Mouse (Mus musculus) adrenal gland, adult 2 months (tissue): Measurements from ENCODE around the gene Gnb5. TPM values are rescaled to one million over a fixed set of nuclear protein-coding genes. Genes with fewer than 3 reads are reported as not detected.
"Not testable (repeated sequence)": the region's sequence is repeated elsewhere in the genome, so short reads cannot be mapped to it uniquely, and the experiment has no call there.

Source experiments
- DNase-seq: peaks from one replicate; pipeline ENCODE4 v3.0.0; 2021
- polyA plus RNA-seq: library from polyadenylated mRNA; depleted of rRNA; stranded (reverse); fragments of >200 nt; gene quantifications from 2 replicates; pipeline ENCODE4 v1.2.3, GENCODE M21; 2012; rRNA removed
- total RNA-seq, 2 experiments: library from RNA; stranded (reverse); gene quantifications; 2 replicates each; pipeline ENCODE4 v1.2.3; 2021

Gene Gnb5
- total and polyA plus RNA-seq, 3 experiments, result 31.1 to 62.6 (median 35.4) TPM

DNA sequence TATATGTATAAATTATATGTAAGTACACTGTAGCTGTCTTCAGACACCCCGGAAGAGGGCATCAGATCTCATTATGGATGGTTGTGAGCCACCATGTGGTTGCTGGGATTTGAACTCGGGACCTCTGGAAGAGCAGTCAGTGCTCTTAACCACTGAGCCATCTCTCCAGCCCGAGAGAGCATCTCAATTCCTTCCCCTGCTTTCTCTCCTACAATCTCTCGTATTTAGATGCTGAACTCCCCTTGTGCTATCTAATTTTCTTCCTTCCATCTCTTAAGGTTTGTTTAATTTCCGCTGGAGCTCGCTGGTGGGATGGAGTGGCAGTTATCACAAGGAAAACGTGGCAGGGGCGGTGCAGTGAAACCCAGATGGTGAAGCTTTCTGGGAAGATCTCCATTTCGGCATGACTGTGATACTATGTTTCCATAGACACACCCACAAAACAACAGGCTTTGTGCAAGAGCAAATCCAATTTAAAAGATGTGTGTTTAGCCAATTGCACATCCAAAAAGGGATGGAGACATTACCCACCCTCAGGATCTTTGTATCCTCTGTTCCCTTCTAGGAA lies 51.1 kb downstream of the Gnb5 start:
- DNase-seq, result no peak

- DNase-seq, result peak; percentile 74
Measured at GRCm38 (mm10) chr9:75361699-75362098, 55.6 kb downstream of the Gnb5 start.

- DNase-seq, result no peak
Measured at GRCm38 (mm10) chr9:75362201-75362600, 56.1 kb downstream of the Gnb5 start.

- peak; percentile 39 for DNase-seq
Measured at GRCm38 (mm10) chr9:75363001-75363400, 56.9 kb downstream of the Gnb5 start.

DNA sequence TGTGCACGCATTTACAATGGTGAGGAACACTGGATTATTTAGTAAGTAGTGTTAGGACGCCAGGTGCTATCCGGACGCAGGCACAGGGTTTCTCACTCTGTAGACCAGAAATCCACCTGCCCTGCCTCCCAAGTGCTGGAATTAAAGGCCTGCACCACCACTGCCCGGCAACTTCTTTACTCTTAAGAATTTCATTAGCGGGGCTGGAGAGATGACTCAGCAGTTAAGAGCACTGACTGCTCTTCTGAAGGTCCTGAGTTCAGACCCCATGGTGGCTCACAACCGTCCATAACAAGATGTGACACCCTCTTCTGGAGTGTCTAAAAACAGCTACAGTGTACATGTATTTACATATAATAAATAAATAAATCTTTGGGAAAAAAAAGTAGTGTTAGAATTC lies 57.6 kb downstream of the Gnb5 start:
- DNase-seq, result not testable (repeated sequence)

GRCm38 (mm10) chr9:75365195-75365594 lies 59.1 kb downstream of the Gnb5 start:
- no peak for DNase-seq

DNA sequence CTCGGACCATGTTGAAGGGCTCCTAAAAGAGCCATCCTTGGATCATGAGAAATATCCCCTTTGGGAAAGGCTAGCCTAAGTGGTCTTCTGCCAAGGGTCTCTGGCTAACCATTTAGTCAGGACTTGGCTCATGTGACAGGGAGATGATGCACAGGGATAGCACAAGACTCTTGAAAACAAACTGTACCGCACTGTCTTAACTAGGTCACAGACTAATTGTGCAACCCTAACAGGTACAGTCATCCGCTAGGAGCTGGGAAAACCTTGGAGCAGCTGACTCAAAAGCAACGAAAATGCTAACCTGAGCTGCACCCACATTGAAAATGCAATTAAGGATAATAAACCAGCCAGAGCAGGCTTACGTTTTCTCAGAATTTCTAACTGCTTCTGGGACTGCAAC lies 60.1 kb downstream of the Gnb5 start:
- DNase-seq, result peak; percentile 58

DNA sequence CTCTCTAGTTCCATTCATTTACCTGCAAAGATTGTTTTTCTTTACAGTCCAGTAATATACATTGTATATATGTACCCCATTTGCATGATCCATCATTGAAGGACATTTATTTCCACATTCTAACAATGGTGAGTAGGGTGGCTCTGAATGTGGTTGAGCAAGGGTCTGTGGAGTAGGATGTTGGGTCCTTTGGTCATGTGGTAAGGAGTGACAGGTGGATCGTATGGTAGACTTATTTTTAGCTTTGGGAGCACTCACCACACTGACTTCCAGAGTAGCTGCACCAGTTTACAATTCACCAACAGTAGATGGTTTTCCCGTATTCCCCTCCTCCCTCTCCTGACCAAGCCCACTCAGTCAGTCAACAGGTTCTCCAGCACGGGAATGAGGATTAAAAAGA lies 62.7 kb downstream of the Gnb5 start:
- DNase-seq, result no peak

DNA sequence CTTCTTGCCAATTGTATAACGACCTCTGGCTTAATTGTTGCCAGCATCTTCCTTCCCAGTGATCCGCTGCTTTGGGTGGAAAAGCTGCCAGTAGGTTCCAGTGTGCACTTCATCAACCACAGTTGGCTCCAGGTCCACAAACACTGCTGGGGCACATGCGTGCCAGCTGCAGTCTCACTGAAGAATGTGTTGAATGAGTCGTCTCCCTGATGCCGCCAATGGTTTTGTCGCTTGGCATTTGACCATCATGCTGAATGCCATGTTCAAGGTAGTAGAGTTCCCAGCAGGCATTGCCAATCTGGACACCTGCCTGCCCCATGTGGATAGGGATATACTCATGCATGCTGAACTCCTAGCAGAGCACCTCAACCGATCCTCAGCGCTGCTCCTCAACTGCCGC lies 69.5 kb downstream of the Gnb5 start:
- peak; percentile 18 for DNase-seq

DNA sequence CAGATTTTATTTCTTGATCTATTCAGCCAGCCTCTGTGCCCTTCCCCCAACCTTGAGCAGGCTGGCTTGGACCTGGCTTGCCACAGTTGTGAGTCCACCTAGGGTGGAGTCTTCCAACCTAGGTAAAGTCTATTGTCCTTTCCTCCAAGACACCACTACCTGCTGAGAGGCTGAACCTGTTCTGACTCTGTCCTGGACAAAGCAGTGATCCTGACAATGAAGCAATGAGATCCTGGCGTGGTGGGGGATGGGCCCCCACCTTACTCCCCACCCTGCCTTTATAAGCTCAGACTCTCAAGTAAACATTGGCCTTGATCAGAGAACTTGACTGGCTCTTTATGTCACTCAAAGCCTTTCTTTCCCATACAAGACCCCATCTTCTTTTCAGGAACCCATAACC lies 70.3 kb downstream of the Gnb5 start:
- DNase-seq, result no peak

GRCm38 (mm10) chr9:75378774-75379173 lies 72.7 kb downstream of the Gnb5 start:
- DNase-seq, result no peak

DNA sequence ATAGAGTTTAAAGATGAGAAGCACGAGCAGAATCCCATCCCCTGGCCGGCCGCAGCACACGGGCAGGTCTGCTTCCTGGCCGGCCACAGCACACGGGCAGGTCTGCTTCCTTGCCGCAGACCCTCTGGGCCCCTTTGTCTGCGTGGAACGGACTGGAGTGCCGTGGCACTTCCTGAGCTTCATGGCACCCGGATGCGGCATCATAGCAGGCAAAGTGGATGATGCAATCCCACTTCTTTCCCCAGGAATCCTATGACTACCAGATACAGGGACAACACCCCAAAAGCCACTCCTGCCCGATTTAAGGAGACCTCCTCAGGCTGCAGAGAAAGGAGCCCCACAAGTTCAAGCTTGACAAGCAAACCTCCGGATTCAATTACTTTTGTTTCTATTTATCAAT lies 76.7 kb downstream of the Gnb5 start:
- no peak for DNase-seq

GRCm38 (mm10) chr9:75383785-75384184 lies 77.7 kb downstream of the Gnb5 start:
- no peak for DNase-seq

DNA sequence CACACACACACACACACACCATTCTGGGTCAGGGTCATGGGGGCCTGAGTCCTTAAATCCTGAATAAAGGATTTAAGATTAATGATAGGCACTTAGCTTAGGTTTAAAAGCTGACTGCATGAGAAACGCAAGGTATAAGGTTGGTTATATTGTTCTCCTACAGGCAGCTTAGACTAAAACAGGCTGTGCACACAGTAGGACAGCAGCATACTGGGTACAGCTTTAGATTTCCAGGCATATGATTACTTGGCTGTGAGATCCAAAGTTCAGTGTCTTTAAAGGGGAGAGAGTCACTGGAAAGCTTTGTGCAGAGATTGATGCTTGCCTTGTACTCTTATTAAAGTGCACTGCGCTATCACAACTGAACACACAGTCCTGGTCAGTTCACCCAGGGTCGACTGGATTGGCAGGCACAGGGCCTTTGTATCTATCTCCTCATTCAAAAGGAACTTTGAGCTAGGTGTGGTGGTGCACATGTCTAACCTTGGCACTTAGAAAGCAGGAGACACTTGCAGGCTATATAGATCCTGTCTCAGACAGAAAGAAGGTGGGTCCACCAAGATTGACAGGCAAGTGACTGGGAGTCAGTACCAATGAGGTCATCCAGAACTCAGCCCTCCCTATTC lies 78.4 kb downstream of the Gnb5 start:
- DNase-seq, result no peak

DNA sequence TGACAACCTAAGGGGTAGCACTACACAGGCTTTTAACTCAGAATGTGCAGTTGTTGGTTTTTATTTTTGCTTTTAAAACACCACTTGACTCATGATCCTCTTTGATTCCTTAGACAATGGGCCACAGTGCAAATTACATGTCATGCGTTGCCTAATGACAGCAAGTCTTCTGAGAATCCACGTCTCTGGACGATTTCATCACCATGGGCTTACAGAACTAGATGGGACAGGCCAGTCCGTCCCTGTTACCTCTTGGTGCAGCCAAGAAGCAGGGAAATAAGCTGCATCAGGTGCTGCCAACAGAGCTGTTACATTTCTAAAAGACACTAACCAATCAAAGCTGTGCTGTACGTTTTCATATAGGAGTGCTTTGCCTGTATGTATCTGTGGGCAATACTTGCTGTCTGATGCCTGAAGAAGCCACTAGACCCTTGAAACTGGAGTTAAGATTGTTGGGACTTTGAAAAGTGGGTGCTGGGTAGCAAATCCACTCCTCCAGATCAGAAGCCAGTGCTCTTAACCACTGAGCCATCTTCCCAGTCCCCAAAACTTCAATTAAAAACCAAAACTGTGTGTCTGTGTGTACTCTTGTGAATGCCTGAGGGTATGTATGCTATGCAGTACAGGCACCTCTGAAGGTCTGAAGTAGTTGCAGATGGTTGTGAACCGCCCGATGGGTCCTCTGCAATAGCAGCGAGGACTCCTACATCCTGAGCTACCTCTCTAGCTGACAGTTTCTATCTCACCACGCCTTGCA lies 79.3 kb downstream of the Gnb5 start:
- no peak for DNase-seq

GRCm38 (mm10) chr9:75393251-75393650 lies 87.2 kb downstream of the Gnb5 start:
- no peak for DNase-seq

Other genes with a start within 250 kb of the Gnb5 start
- 10 to 100 TPM; 45.4 to 45.6 TPM for gene Myo5a, start 235.3 kb upstream of the Gnb5 start, total RNA-seq
- gene Myo5a, start 235.3 kb upstream of the Gnb5 start, polyA plus RNA-seq, result 3.7 and 3.8 TPM in 2 replicates
- gene Myo5c, start 74.3 kb upstream of the Gnb5 start, total RNA-seq, result 1 to 10 TPM; 2.5 to 3.7 TPM
- 0.38 and 1.4 TPM in 2 replicates for gene Myo5c, start 74.3 kb upstream of the Gnb5 start, polyA plus RNA-seq
- under 1 TPM; 0.23 to 0.24 TPM for gene Bcl2l10, start 41.5 kb downstream of the Gnb5 start, total RNA-seq
- gene Bcl2l10, start 41.5 kb downstream of the Gnb5 start, polyA plus RNA-seq, result 0.13 and 0.20 TPM in 2 replicates
- gene Mapk6, start 103.7 kb downstream of the Gnb5 start, total RNA-seq, result 10 to 100 TPM; 36.2 to 39.0 TPM
- gene Mapk6, start 103.7 kb downstream of the Gnb5 start, polyA plus RNA-seq, result 8.5 and 11.7 TPM in 2 replicates
- gene Leo1, start 135.2 kb downstream of the Gnb5 start, total RNA-seq, result 10 to 100 TPM; 21.8 to 31.7 TPM
- 1.4 and 1.5 TPM in 2 replicates for gene Leo1, start 135.2 kb downstream of the Gnb5 start, polyA plus RNA-seq